Mouse (Mus musculus) cerebellum, postnatal 4 days (tissue): ENCODE measurements around the gene Sim1.

Source experiments
- DNase-seq, 2 experiments: peaks; one replicate each; pipeline ENCODE4 v3.0.0; 2022; ENCODE audit warnings: low spot score in 2 of 2, mixed read lengths in 1 of 2

The Sim1 gene

DNA sequence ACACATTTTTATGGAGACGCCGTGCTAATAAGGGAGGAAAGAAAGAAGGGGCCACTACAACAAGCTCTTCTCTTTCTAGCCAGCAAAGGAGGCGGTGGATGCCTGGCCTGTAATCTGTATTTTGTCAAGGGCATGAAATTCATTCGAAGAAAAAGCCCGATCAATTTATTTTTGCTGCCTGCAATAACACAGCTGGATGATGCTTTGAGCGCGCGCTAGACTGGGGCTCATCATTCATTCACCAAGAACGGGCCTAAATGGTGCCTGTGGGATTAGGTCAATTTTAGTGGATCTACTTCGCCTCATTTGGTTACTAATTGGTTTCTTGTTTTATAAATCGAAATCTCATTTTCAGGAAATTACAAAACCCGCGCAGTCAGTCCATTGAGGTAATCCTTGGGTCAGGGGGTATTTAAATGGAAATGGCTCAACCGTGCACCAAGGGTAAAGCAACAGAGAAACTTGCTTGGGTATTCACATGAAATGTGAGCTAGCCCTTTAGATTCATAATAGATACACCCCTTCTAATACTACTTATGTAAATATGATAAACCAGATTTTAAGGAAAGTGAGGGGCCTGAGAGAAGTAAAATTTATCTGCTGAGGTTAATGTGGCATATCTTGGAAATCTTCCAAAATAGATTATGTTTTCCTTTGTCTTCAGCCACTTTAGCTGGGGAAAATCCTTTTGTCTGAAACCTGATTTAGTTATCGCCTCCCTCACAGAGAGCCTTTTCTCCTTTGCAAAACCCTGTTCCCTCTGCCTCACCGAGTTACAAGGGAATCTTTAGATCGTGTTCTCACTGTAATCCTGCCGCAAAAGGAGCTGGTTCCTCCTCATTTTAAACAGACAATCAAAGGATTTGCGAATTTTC is 7.3 kb downstream of the Sim1 start:
- no peak for DNase-seq

- no peak for DNase-seq
These were observed 8.5 kb downstream of the Sim1 start for GRCm38 (mm10) chr10:50902741-50903715.

DNA sequence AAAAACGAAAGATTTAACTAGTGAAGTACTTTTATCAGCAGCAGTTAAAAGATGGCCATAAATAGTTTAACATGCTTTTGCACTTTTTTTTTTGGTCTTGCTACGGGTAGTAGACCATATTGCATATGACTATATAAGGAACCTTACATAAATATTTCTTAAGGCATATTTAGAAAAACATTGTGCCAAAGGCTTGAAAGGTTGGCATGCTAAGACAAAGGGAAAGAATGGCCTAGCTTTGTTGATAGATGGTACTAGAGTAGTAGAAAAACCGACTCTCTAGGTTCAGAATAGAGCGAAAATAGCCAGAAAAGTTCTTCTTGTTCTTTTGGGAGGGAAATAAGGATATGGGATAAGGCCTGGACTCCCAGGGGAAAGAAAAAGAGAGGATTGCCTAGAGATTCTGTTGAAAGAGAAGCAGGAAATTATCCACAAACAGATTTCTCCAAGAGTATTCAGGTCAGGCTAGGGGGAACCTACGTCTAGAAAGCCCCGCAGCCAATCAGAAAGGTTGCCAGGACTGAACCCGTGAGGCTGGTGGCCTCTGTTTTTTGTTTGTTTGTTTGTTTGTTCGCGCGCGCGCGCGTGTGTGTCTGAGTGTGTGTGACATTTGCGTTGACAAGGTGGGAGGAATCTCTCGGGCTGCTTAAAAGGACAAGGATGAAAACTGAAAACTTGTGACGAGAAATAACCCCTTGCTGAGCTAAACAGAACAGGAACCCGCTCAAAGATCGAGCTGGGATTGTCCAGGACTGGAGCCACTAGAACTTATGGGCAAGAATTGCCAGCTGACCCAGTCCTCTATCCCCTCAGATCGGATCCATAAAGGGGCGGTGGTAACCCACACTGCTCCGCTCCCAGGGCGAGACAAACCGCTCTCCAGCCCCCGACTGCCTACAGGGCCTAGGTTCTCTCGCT is 9.6 kb downstream of the Sim1 start:
- no peak for DNase-seq

- no peak for DNase-seq
These were observed 10.5 kb downstream of the Sim1 start for GRCm38 (mm10) chr10:50904764-50905701.

DNA sequence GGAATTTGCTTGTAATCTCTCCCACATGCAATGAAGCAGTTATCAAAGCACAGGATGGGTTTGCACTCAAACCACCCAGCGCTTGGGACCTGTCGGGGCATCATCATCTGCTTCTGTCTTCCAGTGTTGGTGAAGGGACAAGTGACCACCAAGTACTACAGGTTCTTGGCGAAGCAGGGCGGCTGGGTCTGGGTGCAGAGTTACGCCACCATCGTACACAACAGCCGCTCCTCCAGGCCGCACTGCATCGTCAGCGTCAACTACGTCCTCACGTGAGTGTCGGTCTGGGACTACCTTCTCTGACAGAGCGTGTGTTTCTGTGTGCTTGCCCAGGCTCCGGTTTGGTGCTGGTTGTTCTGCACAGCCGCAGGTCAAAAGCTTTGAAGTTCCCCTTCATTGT is 15.8 kb downstream of the Sim1 start:
- DNase-seq: no peak

DNA sequence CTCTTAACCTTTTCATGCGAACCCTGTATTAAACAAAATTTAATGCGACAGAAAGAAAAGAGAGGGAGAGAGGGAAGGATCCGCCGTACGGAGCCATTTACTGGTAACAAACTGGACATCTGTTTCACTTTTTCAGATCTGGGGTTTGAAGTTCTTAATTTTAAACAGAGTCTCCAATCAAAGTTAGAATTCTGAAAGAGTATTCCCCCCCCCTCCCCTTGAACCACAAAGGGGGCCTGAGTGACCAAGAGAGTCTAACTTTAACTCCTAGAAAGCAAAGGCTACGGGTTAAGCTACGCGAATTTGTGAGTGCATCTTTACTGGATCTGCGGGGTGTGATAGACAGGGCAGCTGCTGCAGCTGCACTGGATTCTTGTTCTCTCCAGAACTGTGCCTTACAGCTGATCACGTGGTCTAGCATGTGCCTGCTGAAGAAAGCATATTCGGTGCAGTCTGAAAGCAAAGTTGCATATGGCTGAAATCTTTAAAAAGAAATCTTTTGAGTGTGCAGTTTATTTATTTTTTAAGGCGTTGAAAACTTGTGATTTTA is 16.4 kb downstream of the Sim1 start:
- no peak for DNase-seq

DNA sequence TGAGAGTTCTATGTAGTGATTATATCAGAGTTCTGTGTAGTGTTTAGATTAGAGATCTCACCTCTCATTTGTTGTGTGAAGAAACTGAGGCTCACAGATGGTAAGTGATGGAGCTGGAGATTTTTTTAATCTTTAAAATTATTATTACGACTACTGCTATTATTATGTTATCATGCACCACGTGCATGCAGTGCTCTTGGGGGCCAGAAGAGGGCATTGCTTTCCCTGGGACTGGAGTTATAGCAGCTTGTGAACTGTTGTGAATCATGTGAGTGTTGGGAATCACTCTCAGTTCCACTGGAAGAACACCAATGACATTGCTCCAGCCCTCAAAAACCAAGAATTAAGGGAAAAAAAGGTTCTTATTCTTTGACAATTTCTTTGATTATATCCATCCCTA is 21.1 kb downstream of the Sim1 start:
- no peak for DNase-seq

- DNase-seq: no peak
These were observed 34.7 kb downstream of the Sim1 start for GRCm38 (mm10) chr10:50929281-50929680.

- DNase-seq: no peak
These were observed 41.1 kb downstream of the Sim1 start for GRCm38 (mm10) chr10:50935673-50936072.

GRCm38 (mm10) chr10:50973625-50974024 is 79.1 kb downstream of the Sim1 start:
- DNase-seq: no peak

- DNase-seq: no peak
These were observed 87.3 kb downstream of the Sim1 start for GRCm38 (mm10) chr10:50981849-50982248.

GRCm38 (mm10) chr10:50983620-50984019 is 89.1 kb downstream of the Sim1 start:
- DNase-seq: no peak

- no peak for DNase-seq
These were observed 113.2 kb downstream of the Sim1 start for GRCm38 (mm10) chr10:51007798-51008197.

DNA sequence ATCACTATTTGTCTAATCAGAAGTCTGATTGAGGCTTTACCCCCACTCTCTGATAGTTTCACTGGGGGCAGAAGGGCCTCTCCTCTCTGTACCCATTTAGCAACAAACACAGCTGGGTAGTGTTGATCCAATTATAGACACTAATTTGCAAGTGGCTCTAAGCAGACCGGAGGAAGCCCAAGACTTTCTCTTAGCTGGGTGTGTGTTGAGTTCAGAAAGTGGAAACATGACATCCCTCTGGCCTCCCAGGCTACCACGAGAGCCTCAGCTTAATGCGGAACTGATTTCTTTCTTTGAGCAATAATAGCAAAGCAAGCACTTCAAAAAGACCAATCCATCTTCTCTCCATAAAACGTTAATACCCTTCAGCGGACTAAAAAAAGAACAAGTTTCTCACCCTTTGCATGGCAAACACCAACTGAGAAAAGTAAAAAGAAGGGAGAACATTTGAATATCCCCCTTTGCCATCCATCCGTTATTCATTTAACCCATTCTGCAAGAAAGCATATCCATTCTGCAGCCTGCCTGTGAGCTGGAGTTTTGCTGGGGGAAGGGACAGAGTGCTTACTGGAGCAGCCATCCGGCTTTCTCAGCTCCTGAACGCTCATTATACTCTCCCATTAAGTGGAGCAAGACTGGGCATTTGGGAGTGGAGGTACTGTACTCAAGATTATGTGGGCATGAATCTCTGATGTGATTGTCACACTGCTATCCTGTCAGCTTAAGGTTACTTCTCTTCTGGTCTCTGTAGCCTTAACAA is 117.0 kb downstream of the Sim1 start:
- no peak for DNase-seq

GRCm38 (mm10) chr10:51014901-51015300 is 120.3 kb downstream of the Sim1 start:
- DNase-seq: peak in 1 of 2 experiments; percentile 40

DNA sequence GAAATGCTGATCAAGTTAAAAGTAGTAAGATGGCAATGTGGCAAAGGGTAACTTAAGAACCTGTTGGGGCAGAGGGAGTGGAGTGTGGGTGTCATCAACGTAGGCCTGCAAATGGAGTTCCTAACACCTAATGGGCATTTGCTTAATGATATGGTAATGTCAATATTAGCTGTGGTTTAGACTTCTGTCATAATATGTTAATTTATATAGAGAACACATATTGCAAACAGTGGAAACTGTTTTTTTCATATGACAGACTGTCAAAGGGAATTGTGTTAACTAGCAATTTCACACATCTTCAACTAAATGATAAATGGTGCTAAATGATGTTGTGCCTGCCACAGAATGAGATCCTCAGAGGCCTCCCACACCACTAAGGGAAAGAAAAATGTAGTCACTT is 120.8 kb downstream of the Sim1 start:
- no peak for DNase-seq

GRCm38 (mm10) chr10:51023308-51024279 is 129.0 kb downstream of the Sim1 start:
- no peak for DNase-seq
